Mouse (Mus musculus): ENCODE measurements around the gene Neurl1a.

GRCm38 (mm10) chr19:47270520-47270919, 91.9 kb downstream of the Neurl1a start:
- TF ChIP-seq CTCF (conservative IDR thresholded peaks at IDR 0.05; ENCODE audit: insufficient read depth, insufficient read length, low read depth, low read length) (no peak), POLR2A (IDR thresholded peaks at IDR 0.05; ENCODE audit: low read depth, low read length) (no peak)
